Mouse (Mus musculus) cerebellum, adult 2 months (tissue): Measurements from ENCODE around the gene Mlf1. TPM values are rescaled to one million over a fixed set of nuclear protein-coding genes. Genes with fewer than 3 reads are reported as not detected.

Experiments used
- DNase-seq, 2 experiments: peaks; one replicate each; pipeline ENCODE4 v3.0.0; 2021
- H3K27ac ChIP-seq: fragments of 200-500 bp; 2 replicates; pipeline ENCODE4 v1.5.1; 2012; ENCODE audit warnings: low read length, control low read depth, inconsistent platforms; ENCODE audit not compliant: insufficient read depth
- H3K27me3 ChIP-seq: fragments of 200-500 bp; 2 replicates; pipeline ENCODE4 v1.6.1; 2012; ENCODE audit warnings: inconsistent platforms, mild to moderate bottlenecking, low read length, moderate library complexity; ENCODE audit not compliant: control insufficient read depth, insufficient read depth
- H3K4me1 ChIP-seq: fragments of 200-500 bp; 2 replicates; pipeline ENCODE4 v1.6.1; 2011; ENCODE audit warnings: low read length; ENCODE audit not compliant: control insufficient read depth, insufficient read depth
- H3K4me3 ChIP-seq: fragments of 200-500 bp; replicated peaks from 2 replicates; pipeline ENCODE3; 2011; ENCODE audit warnings: mild to moderate bottlenecking, low read depth, low read length, control low read depth; ENCODE audit not compliant: insufficient read depth
- CTCF ChIP-seq: fragments of 200-500 bp; IDR thresholded peaks from 2 replicates; pipeline ENCODE4 v1.5.1; 2011; ENCODE audit warnings: low read depth, mild to moderate bottlenecking, control low read depth, low read length, moderate library complexity, borderline replicate concordance; ENCODE audit not compliant: insufficient read depth
- POLR2A ChIP-seq: fragments of 200-500 bp; IDR thresholded peaks from 2 replicates; pipeline ENCODE4 v1.6.1; 2011; ENCODE audit warnings: low read length, control low read depth, borderline replicate concordance; ENCODE audit not compliant: insufficient read depth
- WGBS: fragments of 180-500 bp; shearing (Covaris S2); methylation state at CpG from one replicate; pipeline ENCODE4 v1.1.7; 2018; 5-methylcytosine and 5-hydroxymethylcytosine counted together
- polyA plus RNA-seq: library from polyadenylated mRNA; depleted of rRNA; stranded (reverse); fragments of >200 nt; gene quantifications from 2 replicates; pipeline ENCODE4 v1.2.3, GENCODE M21; 2012; rRNA removed

Gene Mlf1
- polyA plus RNA-seq, 1 experiment, result 1.6 TPM

DNA sequence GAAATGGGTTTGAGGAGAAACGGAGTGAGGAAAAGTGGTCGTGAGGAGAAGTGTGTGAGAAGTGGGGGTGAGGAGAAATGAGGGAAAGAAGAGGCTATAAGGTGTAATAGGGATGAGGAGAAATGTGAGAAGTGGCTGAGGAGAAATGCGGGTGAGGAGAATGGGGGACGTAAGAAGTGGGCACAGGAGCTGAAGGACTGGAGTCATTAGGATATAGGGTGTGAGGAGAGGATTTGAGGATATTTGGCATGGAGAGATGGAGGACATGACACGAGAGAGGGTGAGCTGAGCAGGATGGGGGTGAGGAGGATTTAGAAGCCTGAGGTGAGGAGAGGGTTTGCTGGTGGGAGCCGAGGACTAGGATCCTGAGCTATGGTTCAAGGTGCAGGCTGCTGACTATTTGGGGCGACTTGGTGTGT, 472 bp downstream of the Mlf1 start:
- peak in 1 of 2 experiments; percentile 2 for DNase-seq
- WGBS, result 29% methylated on average over 7 of the region's 7 CpGs
- no peak overlapping the region for H3K27ac ChIP-seq
- H3K4me1 ChIP-seq, result no peaks in the 10 kb centered on the region
- no peaks in the 10 kb centered on the region for H3K27me3 ChIP-seq
- peak overlapping the region; percentile 50 for H3K4me3 ChIP-seq
- TF ChIP-seq CTCF (no peak), POLR2A (no peak)

DNA sequence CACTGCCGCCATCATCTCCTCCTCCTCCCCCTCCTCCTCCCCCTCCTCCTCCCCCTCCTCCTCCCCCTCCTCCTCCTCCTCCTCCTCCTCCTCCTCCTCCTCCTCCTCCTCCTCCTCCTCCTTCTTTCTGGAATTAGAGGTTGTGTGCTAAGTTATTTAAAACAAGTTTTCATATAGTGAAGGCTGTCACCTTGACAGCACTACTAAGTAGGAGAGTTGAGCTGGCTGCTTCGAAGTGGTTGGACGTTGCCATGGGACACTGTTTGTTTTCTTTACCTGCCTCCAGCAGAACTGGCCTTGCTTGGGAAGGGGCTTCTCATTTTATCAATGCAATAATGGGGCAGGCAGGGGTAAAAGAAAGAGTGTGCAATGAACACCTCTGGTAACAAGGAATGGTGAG, 1.2 kb downstream of the Mlf1 start, which contains the start of gene Gm17402:
Gene Gm17402, minus strand, starts transcription at position 101 of the 400 bp plus-strand sequence.
- Histone ChIP-seq H3K4me1 (no peaks in the 10 kb centered on the region), H3K27ac (no peak within 1 kb of the TSS), H3K27me3 (no peaks in the 10 kb centered on the region), H3K4me3 (peak within 1 kb of the TSS; percentile 50)
- TF ChIP-seq CTCF, result no peak
- no peak for TF ChIP-seq POLR2A
- 61% methylated on average over 3 of the region's 3 CpGs for WGBS
- no peak for DNase-seq

DNA sequence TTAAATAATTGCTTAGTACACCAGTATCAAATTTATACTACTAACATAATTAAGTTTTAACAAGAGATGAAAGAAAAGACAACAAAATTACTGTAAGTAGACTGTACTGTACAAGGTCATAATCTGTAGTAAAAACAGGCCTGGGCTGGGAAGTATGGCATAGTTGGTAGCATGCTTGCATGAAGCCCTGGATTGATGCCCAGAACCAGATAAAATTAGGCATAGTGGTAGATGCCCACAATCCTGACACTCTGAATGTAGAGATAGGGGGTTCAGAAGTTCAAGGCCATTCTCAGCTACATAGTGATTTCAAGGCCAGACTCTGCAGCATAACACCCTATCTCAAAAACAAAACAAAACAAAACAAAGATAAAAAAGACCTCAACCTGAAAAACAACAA, 4.3 kb downstream of the Mlf1 start:
- no peak overlapping the region for H3K27ac ChIP-seq
- no peaks in the 10 kb centered on the region for H3K27me3 ChIP-seq
- TF ChIP-seq CTCF (no peak), POLR2A (no peak)
- no peak for DNase-seq
- H3K4me3 ChIP-seq, result no peak overlapping the region
- no peaks in the 10 kb centered on the region for H3K4me1 ChIP-seq

GRCm38 (mm10) chr3:67429338-67429998, 55.6 kb downstream of the Mlf1 start:
- no peaks in the 10 kb centered on the region for H3K27me3 ChIP-seq
- TF ChIP-seq CTCF (0 out of 2 replicates have a peak, but pooled peaks have one; percentile 6), POLR2A (no peak)
- 25% methylated on average over 8 of the region's 8 CpGs for WGBS
- no peak overlapping the region for H3K27ac ChIP-seq
- peaks cover 2% of the 10 kb centered on the region; the same call in 1 of the 2 replicates for H3K4me1 ChIP-seq
- peak overlapping the region; percentile 70 for H3K4me3 ChIP-seq
- DNase-seq, result no peak

GRCm38 (mm10) chr3:67429999-67430380, 56.1 kb downstream of the Mlf1 start, which contains the start of gene Gfm1:
Gene Gfm1 (plus strand): TSS chr3:67430096.
- Histone ChIP-seq H3K4me3 (peak within 1 kb of the TSS; percentile 70), H3K27ac (no peak within 1 kb of the TSS), H3K27me3 (no peaks in the 10 kb centered on the region), H3K4me1 (peaks cover 2% of the 10 kb centered on the region; the same call in 1 of the 2 replicates)
- peak; percentile 90 to 91 for DNase-seq
- TF ChIP-seq CTCF (peak; percentile 85), POLR2A (peak; percentile 74; the same call in 1 of the 2 replicates)
- WGBS, result under 1% methylated on average over 24 of the region's 24 CpGs

DNA sequence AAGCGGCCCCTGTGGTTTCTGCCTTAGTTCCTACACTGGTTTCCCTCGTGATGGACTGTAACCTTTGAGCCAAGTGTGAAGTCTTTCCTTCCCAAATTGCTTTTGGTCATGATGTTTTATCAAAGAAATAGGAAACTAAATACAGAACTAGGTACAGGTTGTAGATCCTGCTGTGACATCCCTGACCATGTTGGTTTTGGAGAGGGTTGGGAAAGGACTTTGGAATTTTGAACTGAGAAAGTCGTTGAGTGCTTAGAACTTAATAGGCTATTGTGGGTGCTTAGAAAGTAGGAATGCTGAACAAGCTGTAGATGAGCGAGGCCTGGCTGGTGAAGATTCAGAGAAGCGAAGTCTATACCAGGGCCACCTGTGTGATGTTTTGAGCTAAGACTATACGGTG, 60.1 kb downstream of the Mlf1 start:
- 94% methylated on average over 6 of the region's 6 CpGs for WGBS
- no peak for DNase-seq
- H3K27me3 ChIP-seq, result no peaks in the 10 kb centered on the region
- no peak overlapping the region for H3K27ac ChIP-seq
- H3K4me1 ChIP-seq, result peaks cover 2% of the 10 kb centered on the region; the same call in 1 of the 2 replicates
- H3K4me3 ChIP-seq, result no peak overlapping the region
- TF ChIP-seq CTCF, result no peak
- no peak for TF ChIP-seq POLR2A

DNA sequence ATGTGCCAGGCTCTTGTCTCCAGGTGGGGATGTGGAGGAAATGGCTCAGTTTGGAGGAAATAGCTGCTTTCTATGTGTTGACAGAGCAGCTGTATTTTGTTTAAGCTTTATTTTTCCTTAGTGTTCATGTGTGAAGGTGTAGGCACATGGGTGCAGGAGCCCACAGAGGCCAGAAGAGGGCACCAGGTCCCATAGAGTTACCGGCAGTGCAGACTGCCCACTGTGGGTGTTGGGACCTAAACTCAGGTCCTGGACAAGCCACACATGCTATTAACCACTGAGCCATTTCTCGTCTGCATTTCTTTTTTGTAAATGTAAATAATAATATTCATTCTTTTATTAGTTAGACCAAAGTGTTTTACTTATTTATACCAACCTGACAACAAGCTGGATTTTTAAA, 73.2 kb downstream of the Mlf1 start:
- no peak for DNase-seq
- WGBS, result 95% methylated on average over 2 of the region's 2 CpGs
- H3K4me1 ChIP-seq, result no peaks in the 10 kb centered on the region
- H3K27ac ChIP-seq, result no peak overlapping the region
- H3K27me3 ChIP-seq, result no peaks in the 10 kb centered on the region
- TF ChIP-seq POLR2A (no peak), CTCF (no peak)
- no peak overlapping the region for H3K4me3 ChIP-seq

Other genes starting within 250 kb of the Mlf1 start
- not detected in 2 replicates for gene Gm17402, start 1.1 kb downstream of the Mlf1 start, polyA plus RNA-seq
- gene Gfm1, start 56.0 kb downstream of the Mlf1 start, polyA plus RNA-seq, result 48.1 and 50.5 TPM in 2 replicates
- gene Lxn, start 89.8 kb downstream of the Mlf1 start, polyA plus RNA-seq, result 153 and 167 TPM in 2 replicates
- gene Rarres1, start 141.4 kb downstream of the Mlf1 start, polyA plus RNA-seq, result 2.2 and 3.0 TPM in 2 replicates
- gene Mfsd1, start 208.6 kb downstream of the Mlf1 start, polyA plus RNA-seq, result 21.4 and 23.6 TPM in 2 replicates